Mouse (Mus musculus): ENCODE measurements around the gene Slc38a11.

Slc38a11 gene

DNA sequence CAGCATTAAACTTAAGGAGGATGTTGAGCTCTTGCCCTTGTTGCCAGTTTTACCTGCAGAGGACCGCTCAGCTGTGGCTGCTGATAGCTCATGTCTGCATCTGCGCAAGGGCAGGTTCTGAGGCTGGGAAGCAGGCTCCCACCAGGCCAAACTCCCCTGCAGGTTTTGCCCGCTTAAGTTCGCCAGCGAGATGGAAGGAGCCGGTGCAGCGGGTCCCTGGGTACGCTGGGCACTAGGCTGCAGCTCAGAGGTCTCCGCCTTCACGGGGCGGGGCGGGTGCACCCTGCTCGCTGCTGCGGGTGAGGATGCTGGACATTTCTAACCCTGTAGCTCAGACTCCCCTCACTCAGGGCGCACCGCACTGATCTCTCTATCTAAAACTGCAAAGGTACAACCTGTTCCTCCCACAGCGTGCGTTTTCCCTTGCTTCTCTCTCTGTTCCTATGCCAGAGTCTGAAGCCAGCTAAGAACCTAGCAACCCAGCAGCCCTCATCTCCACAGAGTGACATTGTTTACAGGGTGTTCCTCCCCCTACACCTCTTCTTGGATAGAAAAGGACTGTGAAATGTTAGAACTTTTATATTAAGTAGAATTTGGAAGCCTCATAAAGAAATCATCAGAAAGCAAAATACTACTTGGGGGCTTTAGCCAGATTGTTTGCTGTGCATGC is at the start of gene Slc38a11:
Gene Slc38a11 (minus strand): TSS at position 207 of the 670 bp plus-strand sequence.
- DNase-seq (ENCODE audit: low spot score in 2 of 2): no peak

GRCm38 (mm10) chr2:65407110-65407509 is 43.3 kb upstream of the Slc38a11 start:
- DNase-seq (ENCODE audit: low spot score in 2 of 2): no peak

DNA sequence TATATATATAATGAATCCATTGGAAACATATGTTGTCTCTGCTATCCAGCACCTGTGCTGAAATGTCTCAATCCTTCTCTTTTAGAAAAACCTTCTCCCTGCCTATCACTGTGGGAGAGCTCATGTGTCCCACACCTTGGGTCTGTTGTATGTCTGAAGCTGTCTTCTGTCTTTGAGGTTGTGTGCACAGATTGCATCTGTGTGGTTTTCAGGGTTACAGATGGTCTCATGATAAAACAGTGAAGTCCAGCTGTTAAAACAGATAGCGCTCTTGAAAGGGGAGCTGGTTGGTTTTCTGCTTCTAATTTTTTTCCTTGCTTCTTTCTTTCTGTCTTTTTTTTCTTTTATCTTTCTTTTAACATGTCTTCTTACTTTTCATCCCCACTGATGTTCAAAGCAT is 41.6 kb upstream of the Slc38a11 start:
- DNase-seq (ENCODE audit: low spot score in 2 of 2): no peak

DNA sequence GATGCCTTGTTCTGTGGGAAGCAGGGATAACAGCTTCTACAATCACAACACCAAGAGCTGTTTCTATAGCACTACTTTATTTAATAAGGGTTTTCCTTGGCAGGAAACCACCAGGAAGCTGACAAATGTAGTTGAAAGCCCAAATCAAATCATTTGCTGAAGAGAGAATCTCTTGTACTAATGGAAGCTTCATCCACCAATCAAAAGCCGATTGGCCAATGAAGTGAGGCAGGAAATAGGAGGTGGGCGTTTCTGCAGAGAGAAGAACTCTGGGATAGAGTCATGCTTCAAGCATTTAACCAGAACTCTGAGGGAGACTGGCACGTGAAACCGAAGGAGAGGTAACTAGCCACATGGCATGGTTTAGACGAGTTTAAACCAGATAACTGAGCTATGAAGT is 38.2 kb upstream of the Slc38a11 start:
- DNase-seq (ENCODE audit: low spot score in 2 of 2): no peak

DNA sequence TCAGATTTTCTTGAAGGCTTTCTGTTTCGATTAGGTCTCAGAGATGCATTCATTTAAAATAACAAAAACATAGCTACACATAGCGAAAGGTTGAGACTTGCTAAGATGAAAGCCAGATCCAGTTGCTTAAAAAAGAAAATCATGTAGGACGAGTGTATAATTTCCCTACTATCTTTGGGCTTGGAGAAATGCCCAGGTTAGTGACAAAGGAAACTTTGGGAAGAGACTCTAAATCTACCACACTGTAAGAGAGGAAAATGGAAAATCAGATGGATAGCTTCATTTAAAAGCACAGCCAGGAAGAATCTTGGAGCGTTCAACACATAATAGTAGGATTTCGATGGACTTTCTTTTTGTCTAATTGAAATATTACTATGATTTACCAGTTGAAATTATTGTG is 36.1 kb upstream of the Slc38a11 start:
- no peak for DNase-seq (ENCODE audit: low spot score in 2 of 2)

DNA sequence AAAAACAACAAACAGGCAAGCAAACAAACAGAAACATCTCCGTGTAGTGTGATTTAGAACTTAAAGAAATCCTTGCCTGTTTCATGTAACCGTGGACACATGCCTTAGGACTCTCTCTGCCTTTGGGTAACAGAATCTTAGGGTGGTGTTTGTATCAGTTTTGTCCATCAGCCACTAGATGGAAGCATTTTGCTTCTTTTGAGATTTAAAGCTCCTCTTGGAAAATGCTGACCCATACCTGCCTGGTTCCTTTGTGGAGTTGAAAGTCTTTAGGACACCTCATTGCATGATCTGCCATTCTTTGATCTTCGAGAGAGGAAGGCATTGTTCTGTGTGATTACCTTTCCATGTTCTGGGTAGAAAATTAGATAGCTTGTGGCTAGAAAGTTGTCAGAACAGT is 32.3 kb upstream of the Slc38a11 start:
- DNase-seq (ENCODE audit: low spot score in 2 of 2): no peak

GRCm38 (mm10) chr2:65393061-65393460 is 29.2 kb upstream of the Slc38a11 start:
- DNase-seq (ENCODE audit: low spot score in 2 of 2): no peak

DNA sequence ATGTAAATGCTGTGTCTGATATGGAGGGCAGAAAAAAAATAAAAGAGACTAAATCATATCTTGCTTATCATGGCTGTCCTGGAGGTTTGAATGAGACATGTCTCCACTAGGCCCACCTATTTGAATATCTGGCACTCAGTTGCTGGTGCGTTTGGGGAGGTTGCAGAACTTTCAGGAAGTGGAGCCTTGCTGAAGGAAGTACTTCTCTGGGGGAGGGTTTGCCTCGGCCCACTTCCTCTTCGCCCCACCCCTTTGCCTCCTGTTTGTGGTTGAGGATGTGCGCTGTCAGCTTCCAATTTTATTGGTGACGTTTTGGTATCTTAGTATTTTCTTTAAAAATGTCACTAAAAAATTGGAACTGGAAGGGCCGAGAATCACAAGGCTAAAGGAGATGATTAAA is 27.5 kb upstream of the Slc38a11 start:
- DNase-seq (ENCODE audit: low spot score in 2 of 2): no peak

GRCm38 (mm10) chr2:65384815-65385214 is 21.0 kb upstream of the Slc38a11 start:
- no peak for DNase-seq (ENCODE audit: low spot score in 2 of 2)

- no peak for DNase-seq (ENCODE audit: low spot score in 2 of 2)
These were observed 18.7 kb upstream of the Slc38a11 start for GRCm38 (mm10) chr2:65382485-65382884.

GRCm38 (mm10) chr2:65378425-65378824 is 14.6 kb upstream of the Slc38a11 start:
- no peak for DNase-seq (ENCODE audit: low spot score in 2 of 2)

GRCm38 (mm10) chr2:65374410-65374809 is 10.6 kb upstream of the Slc38a11 start:
- DNase-seq (ENCODE audit: low spot score in 2 of 2): no peak

DNA sequence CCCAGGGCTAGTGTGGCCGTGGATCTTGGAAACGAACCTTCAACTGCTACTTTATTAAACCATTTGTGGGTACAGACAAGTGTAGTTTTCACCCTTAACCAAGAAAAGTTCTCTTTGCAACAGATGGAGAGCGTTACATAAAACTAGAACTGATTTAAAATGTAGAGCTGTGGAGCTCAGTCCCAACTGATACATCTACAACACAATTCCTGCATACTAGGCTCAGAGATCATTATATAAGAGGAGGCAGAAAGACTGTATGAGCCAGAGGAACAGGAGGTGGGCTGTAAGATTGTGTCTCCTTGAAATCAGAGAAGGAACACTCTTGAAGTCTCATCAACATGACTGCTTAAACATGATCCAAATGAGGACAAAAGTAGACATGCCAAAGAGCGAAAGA is 9.2 kb upstream of the Slc38a11 start:
- no peak for DNase-seq (ENCODE audit: low spot score in 2 of 2)

- no peak for DNase-seq (ENCODE audit: low spot score in 2 of 2)
These were observed 2.9 kb downstream of the Slc38a11 start for GRCm38 (mm10) chr2:65360736-65361475.

DNA sequence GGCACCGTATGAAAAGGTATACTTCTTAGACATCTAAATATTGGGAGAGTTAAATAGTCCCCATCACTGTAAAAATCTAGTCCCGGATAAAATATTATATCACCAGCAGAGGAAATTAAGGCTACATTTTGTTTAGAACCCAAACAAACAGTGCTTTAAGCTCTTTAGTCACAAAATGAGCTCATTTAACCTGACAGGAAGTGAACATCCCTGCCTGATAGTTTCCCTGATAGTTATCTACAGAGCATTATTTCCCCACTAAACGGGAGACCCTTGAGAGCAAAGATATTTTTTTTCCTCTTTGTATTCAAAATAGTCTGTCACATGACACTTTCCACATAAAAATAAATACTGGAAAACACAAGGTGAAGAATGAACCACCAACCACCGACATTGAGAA is 16.5 kb downstream of the Slc38a11 start:
- DNase-seq (ENCODE audit: low spot score in 2 of 2): no peak

- DNase-seq (ENCODE audit: low spot score in 2 of 2): no peak
These were observed 16.9 kb downstream of the Slc38a11 start for GRCm38 (mm10) chr2:65346915-65347314.

GRCm38 (mm10) chr2:65346037-65346436 is 17.8 kb downstream of the Slc38a11 start:
- no peak for DNase-seq (ENCODE audit: low spot score in 2 of 2)

DNA sequence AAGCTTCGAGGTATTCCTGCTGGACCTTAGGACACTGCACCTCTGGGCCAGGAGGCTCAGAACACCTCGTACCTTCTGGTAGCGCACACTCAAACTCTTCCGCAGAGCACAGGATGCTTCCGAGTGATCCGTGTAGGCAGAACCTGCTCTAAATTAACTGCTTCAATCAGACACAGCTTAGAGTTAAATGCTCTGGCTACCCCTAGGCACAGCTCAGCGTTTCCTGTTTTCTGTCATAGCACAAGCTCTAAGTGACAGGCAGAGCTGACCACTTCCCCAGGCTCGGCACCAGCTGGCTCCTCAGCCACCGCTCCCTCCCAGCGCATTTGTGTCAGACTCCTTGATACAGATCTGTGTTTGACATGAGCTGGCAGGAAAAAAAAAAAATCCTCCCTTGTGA is 21.8 kb downstream of the Slc38a11 start:
- DNase-seq (ENCODE audit: low spot score in 2 of 2): no peak

- no peak for DNase-seq (ENCODE audit: low spot score in 2 of 2)
These were observed 23.0 kb downstream of the Slc38a11 start for GRCm38 (mm10) chr2:65340839-65341238.

DNA sequence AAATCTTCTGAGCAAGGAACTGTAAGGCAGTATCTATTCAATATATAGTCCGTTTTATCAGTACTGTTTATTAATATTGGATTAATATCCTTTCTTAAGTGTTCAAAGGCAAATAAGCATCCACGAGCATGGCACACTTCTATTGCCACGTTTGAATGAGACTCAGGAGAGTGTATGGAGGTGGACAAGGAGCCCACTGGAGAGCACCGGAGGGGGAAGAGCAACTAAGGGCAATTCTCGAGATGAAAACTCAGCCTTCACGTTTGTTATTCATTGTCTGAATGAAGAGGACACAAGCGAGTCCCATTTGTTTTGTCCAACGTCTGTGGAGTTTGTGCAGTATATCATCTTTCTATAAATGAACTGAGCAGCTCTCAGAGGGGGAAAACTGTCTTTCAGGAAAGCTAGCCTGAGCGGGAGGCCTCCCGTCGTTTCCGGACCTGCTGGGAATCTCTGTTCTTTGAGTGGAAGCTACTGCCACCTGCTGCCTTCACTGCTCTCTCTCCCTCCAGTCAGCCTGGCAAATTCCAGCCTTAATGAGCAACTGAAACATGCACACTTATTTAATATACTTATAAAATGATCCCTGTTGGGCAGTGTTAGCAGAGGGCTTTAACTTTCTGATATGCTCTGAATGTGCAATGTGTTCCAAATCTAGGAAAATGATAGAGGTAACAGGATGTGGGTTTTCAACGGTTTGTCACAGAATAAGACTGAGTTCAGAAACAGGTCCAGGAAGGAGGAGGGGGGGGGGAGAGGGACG is 26.3 kb downstream of the Slc38a11 start:
- DNase-seq (ENCODE audit: low spot score in 2 of 2): peak in 1 of 2 experiments; percentile 38

- no peak for DNase-seq (ENCODE audit: low spot score in 2 of 2)
These were observed 27.2 kb downstream of the Slc38a11 start for GRCm38 (mm10) chr2:65336608-65337007.

DNA sequence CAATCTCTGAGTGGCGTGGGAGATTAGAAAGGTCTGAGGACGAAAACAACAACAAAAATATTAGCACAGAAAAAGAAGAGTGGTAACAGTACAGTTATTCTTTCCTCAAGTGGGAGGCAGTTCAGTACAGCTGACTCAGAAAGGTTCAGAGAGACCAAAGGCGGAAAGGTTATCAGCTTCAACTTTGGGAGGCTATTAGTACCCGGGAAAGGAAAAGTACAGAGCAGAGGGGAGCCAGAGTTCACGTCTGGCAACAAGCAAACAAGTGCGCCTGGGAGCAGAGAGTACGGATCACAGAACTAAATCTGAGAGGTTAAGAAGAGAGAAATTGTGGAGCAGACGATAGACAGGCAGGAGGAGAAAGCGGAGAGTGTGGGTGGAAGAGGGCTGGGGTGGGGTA is 29.7 kb downstream of the Slc38a11 start:
- DNase-seq (ENCODE audit: low spot score in 2 of 2): no peak

- DNase-seq (ENCODE audit: low spot score in 2 of 2): peak in 1 of 2 experiments; percentile 32
These were observed 32.5 kb downstream of the Slc38a11 start for GRCm38 (mm10) chr2:65331321-65331720.
